Mouse (Mus musculus) layer of hippocampus, postnatal 10 days (tissue): ENCODE results near the gene Ankrd52. TPM values are rescaled to one million over a fixed set of nuclear protein-coding genes. Genes with fewer than 3 reads are reported as not detected.
A peak's percentile ranks its signal among the peaks of the same experiment; 100 is the strongest.

Experiments
- DNase-seq, 2 experiments: peaks; one replicate each; pipeline ENCODE4 v3.0.0; 2021; ENCODE audit warnings: low spot score in 2 of 2
- microRNA-seq, 2 experiments: library from miRNA; unstranded; fragments of <30 nt; microRNA quantifications; one replicate each; pipeline ENCODE4 v1.2.0; 2021
- total RNA-seq, 2 experiments: library from RNA; stranded (reverse); gene quantifications; 2 replicates each; pipeline ENCODE4 v1.2.3; 2021

Ankrd52 gene
- total RNA-seq, 2 experiments from 2014 or later = 79.0 to 80.3 TPM

GRCm38 (mm10) chr10:128435873-128436272 lies 59.0 kb downstream of the Ankrd52 start:
- no peak for DNase-seq

- no peak for DNase-seq
Observed at GRCm38 (mm10) chr10:128436376-128436775, 59.5 kb downstream of the Ankrd52 start.

GRCm38 (mm10) chr10:128438675-128439279 lies 61.9 kb downstream of the Ankrd52 start:
- no peak for DNase-seq

GRCm38 (mm10) chr10:128440407-128440806 lies 63.5 kb downstream of the Ankrd52 start:
- DNase-seq = peak in 1 of 2 experiments; percentile 46

GRCm38 (mm10) chr10:128441324-128442119 lies 64.6 kb downstream of the Ankrd52 start:
- no peak for DNase-seq

GRCm38 (mm10) chr10:128442718-128443117 lies 65.8 kb downstream of the Ankrd52 start:
- no peak for DNase-seq

GRCm38 (mm10) chr10:128444354-128444753 lies 67.4 kb downstream of the Ankrd52 start:
- DNase-seq = no peak

GRCm38 (mm10) chr10:128445407-128445806 lies 68.5 kb downstream of the Ankrd52 start:
- no peak for DNase-seq

GRCm38 (mm10) chr10:128451014-128451413 lies 74.1 kb downstream of the Ankrd52 start:
- no peak for DNase-seq

GRCm38 (mm10) chr10:128454471-128454870 lies 77.6 kb downstream of the Ankrd52 start:
- no peak for DNase-seq

- DNase-seq = peak; percentile 73
Observed at GRCm38 (mm10) chr10:128455280-128455679, 78.4 kb downstream of the Ankrd52 start.

- no peak for DNase-seq
Observed at GRCm38 (mm10) chr10:128457676-128458075, 80.8 kb downstream of the Ankrd52 start.

Small RNA genes lying within 50 kb of the gene (microRNA-seq; reads per million reads assigned to microRNA genes)
- 0 reads per million in 2 experiments for gene Gm25361
- 0 to 0.45 reads per million in 2 experiments for gene Gm26308
- 0.22 to 0.59 reads per million in 2 experiments for gene Mir6914
- 4.0 to 7.8 reads per million in 2 experiments for gene Mir6915
- gene Mir8105 = 0.67 to 2.0 reads per million in 2 experiments

Other genes starting within 250 kb of the Ankrd52 start
- gene Rbms2, start 196.8 kb upstream of the Ankrd52 start, total RNA-seq = 10 to 100 TPM; 11.3 to 16.1 TPM
- gene Gls2, start 182.7 kb upstream of the Ankrd52 start, total RNA-seq = 10 to 100 TPM; 12.2 to 17.1 TPM
- 10 to 100 TPM; 11.5 to 12.8 TPM for gene Spryd4, start 165.3 kb upstream of the Ankrd52 start, total RNA-seq
- not detected for gene Mip, start 151.3 kb upstream of the Ankrd52 start, total RNA-seq
- 10 to 100 TPM in 1 of 2 experiments, 1 to 10 TPM in 1; 7.8 to 10.1 TPM for gene Timeless, start 145.1 kb upstream of the Ankrd52 start, total RNA-seq
- gene Apon, start 123.0 kb upstream of the Ankrd52 start, total RNA-seq = not detected
- not detected for gene Apof, start 108.4 kb upstream of the Ankrd52 start, total RNA-seq
- 10 to 100 TPM; 25.6 to 29.3 TPM for gene Stat2, start 106.6 kb upstream of the Ankrd52 start, total RNA-seq
- gene Il23a, start 78.4 kb upstream of the Ankrd52 start, total RNA-seq = under 1 TPM in 1 of 2 experiments, not detected in 1; 0.85 TPM
- 10 to 100 TPM; 15.5 to 15.8 TPM for gene Pan2, start 73.8 kb upstream of the Ankrd52 start, total RNA-seq
- gene Cnpy2, start 54.7 kb upstream of the Ankrd52 start, total RNA-seq = 10 to 100 TPM; 75.5 to 78.5 TPM
- 100 to 1,000 TPM; 277 to 286 TPM for gene Cs, start 39.4 kb upstream of the Ankrd52 start, total RNA-seq
- gene Coq10a, start 8.1 kb upstream of the Ankrd52 start, total RNA-seq = 10 to 100 TPM; 55.6 to 58.8 TPM
- under 1 TPM; 0.22 to 0.53 TPM for gene Slc39a5, start 24.1 kb downstream of the Ankrd52 start, total RNA-seq
- gene Nabp2, start 34.4 kb downstream of the Ankrd52 start, total RNA-seq = 10 to 100 TPM; 94.1 to 94.2 TPM
- gene Rnf41, start 34.5 kb downstream of the Ankrd52 start, total RNA-seq = 10 to 100 TPM; 76.0 to 78.2 TPM
- 100 to 1,000 TPM; 205 to 222 TPM for gene Smarcc2, start 82.1 kb downstream of the Ankrd52 start, total RNA-seq
- gene Myl6, start 117.0 kb downstream of the Ankrd52 start, total RNA-seq = 100 to 1,000 TPM; 608 to 632 TPM
- gene Myl6b, start 121.6 kb downstream of the Ankrd52 start, total RNA-seq = 10 to 100 TPM; 25.5 to 29.3 TPM
- 10 to 100 TPM; 10.1 to 11.9 TPM for gene Esyt1, start 148.8 kb downstream of the Ankrd52 start, total RNA-seq
- 10 to 100 TPM; 12.2 to 14.0 TPM for gene Zc3h10, start 170.7 kb downstream of the Ankrd52 start, total RNA-seq
- 1,000 to 10,000 TPM; 2,468 to 2,532 TPM for gene Rpl41, start 172.2 kb downstream of the Ankrd52 start, total RNA-seq
- gene Pa2g4, start 188.9 kb downstream of the Ankrd52 start, total RNA-seq = 10 to 100 TPM; 83.2 to 87.6 TPM
- under 1 TPM; 0.71 to 0.76 TPM for gene Erbb3, start 212.5 kb downstream of the Ankrd52 start, total RNA-seq
- gene Rps26, start 249.6 kb downstream of the Ankrd52 start, total RNA-seq = 100 to 1,000 TPM; 508 to 545 TPM